Mouse (Mus musculus): ENCODE data around the gene Scrn3.

The Scrn3 gene

DNA sequence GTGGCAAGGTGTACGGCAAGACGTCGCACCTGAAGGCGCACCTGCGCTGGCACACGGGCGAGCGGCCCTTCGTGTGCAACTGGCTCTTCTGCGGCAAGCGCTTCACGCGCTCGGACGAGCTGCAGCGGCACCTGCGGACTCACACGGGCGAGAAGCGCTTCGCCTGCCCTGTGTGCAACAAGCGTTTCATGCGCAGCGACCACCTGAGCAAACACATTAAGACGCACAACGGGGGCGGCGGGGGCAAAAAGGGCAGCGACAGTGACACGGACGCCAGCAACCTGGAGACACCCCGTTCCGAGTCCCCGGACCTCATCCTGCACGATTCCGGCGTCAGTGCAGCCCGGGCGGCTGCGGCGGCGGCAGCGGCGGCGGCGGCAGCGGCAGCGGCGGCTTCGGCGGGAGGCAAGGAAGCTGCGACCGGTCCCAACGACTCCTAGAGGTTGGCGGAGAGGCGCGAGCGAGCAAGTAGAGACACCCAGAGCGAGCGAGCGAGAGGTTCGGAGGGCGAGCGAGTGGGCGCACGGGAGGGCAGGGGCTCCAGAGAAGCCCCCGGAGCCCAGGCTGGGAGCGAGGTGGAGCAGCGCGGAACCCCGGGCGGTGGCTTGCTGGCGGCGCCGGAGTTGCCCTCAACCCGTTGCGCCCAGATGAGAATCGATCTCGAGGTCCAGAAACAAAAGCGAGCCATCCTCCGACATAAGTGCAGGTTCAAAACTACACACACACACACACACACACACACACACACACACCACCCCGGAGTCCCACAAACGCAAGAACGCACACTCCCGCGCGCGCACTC, 38.1 kb upstream of the Scrn3 start:
- DNase-seq (ENCODE audit: low spot score in 2 of 2) = peak in 1 of 2 experiments; percentile 18

DNA sequence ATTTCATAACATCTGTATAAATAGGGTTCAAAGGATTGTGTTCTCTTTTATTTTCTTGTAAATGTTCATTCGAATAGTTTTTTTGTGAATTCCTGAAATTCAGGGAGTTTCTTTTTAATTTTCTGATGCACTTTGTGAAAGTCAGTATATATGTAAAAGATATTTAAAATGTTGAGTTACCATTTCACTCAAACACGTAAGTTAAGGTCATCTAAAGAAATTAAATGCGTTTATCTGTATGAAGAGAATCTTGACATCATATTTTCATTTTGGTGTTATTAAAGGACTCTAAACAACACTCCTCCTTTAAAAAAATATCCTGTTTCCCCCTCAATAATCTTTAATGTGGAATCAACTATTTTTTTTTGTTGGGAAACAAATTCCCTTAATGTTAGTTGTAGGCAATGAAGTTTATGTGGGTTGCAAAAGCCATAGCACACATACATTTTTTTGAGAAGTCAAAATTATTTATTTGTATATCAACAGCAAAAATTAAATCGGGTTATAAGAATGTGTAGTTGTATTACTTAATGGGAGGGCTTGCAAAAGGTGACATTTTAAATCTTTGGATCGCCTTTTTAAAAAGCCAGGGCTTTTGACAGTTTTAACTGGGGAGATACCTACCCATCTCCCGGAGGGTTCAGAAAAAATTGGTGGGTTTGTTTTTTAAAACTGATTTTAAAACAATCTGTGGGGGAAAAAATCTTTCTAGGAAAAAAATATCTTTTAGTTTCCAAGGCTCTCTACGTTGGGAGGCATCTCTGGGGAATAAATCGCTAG, 37.0 kb upstream of the Scrn3 start:
- no peak for DNase-seq (ENCODE audit: low spot score in 2 of 2)

DNA sequence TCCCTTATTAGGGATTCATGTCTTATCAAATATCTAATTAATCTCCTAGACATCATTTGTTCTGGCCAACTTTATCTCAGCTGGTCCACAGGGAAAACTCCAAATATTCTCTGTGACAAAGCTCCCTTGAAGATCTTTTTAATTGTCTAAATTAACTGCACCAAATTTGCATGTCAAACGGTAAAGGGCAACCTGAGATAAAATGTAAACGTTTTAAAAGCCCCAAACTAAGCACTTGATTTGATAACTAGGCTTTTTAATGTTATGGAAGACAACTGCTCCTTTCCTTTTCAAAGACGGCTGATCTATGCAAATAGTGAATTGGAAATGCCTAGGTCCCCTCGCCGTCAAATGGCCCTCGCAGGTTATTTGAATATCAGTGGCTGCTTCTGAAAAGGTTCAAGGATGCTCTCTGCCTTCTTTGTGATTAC, 36.2 kb upstream of the Scrn3 start:
- no peak for DNase-seq (ENCODE audit: low spot score in 2 of 2)

DNA sequence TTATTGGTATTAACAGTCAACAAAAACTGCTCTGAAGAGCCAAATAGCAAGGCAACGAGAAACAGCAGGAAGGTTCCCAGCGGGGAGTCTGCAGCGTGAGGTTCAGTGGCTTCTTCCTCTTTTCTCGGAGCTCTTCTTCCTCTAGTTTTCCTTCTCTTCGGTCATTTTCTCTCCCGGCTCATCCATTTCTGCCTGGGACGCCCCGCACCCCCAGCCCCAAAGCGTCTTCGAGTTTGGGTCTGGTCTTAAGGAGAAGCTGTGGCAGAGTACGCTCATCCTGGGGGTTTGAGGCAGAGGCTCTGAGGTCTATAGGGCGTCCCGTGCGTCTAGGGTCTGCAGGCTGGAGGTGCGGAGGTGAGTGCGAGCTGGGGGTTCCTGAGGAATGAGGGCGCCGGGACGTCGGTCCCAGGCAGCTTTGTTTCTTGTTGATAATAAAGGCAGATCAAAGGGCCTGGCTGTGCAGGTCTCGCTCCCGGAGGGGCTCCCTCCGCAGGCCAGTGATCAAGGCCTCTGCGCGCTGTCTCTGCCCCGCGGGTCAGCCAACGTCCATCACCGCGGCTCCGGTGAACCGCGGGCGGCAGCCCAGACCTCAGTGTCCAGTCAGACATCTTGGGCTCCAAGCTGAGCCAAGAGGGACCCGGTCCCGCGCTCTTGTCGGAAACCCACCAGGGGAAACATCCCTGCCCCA, 35.2 kb upstream of the Scrn3 start:
- peak in 1 of 2 experiments; percentile 4 for DNase-seq (ENCODE audit: low spot score in 2 of 2)

DNA sequence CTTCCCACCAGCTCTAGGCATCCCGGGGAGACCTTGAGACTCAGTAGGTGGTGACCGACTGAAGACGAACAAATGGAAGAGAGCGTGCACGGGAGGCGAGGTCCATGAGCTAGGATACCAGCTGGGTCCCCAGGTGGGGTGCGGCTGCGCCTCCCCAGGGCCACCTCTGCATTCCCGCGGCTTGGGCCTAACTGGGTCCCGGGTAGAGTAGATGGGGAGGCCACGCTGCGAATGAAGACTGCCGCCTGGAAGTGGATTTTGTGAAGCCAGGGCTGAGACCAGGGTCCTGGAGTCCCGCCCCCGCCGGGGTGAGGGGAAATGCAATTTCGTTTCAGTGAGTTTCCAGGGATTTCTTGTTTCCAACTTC, 34.7 kb upstream of the Scrn3 start:
- DNase-seq (ENCODE audit: low spot score in 2 of 2) = no peak

DNA sequence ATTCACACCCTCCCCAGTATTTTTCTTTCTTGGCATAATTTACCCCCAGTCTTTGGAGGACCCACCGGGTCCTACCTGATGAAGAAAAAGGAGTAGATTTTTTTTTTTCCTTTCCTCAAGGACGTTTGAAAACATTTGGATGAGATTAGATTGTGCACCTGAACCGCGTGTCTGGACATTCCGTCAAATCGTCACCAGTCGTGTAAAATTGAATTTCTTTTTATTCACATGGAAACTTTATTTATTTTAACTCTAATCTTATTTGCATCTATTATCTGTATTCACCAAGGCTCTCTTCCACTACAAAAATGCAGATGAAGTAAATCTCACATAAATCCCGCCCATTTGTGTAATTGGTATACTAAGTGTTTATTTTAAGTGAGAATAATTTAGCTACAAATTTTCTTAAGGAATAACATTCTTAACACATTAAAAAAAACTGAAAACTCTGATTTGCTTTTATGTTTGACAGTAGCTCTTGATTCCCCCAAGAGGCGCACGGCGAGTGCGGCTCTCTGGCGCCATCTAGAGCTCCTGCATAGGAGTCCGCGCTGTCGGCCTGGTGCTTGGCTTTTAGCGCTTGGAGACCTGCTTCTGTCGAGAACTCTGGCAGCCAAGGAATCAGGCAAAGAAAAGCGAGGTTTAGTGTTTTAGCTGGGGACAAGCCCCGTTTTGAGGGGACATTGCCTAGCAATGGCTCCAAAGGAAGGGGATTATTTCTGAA, 34.1 kb upstream of the Scrn3 start:
- DNase-seq (ENCODE audit: low spot score in 2 of 2) = peak; percentile 47 to 76

DNA sequence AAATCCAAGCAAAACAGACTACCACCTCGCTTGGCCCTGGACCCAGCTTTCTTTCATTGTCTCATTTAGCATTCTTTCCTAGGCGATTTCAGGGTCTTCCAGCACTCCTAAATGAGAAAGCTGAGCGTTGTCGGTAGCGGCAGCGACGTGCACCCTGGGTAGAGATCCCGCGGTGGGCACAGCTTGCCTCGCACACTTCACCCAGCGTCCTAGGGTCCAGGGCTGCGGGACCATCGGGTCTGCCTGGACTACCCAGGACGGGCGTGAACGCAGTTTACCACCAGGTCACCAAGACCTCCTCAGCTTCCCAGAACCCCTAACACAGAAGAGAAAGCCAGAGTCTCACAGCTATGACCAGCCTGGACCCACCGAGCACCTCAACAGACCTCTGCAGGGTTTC, 33.5 kb upstream of the Scrn3 start:
- no peak for DNase-seq (ENCODE audit: low spot score in 2 of 2)

DNA sequence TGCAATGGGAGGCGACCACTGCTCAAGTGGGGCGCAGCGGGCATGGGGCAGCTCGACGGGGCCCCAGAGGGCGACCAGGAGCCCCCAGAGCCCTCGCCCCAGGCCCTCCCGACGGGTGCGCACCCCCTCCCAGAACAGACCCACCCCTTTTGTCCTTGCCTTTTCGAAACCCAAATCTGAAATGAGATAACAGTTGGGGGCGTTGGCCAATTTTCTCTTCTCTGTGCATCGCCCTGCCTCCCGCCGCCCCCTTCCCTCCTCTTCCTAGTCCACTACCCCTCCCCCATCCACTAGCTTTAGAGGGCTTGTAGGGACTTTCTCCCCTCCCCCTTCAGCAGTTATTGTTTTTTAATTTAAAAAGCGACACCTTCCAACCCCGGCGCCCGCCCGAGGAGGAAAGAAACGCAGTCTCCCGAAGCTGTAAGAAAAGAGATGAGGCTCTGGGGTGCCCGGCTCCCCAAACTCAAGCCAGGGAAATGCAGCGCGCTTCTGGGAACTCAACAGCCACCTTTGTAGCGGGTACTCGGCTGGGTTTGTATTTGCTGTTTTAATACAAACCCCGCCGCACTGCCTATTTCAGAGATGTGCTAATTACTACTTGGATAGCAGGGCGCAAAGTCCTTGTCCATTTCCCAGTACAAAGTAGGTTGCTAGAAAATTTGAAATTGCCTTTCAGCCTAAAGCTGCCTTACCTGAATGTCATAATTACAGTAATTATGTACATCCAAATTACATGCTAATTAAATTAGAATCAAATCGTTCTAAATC, 32.9 kb upstream of the Scrn3 start:
- no peak for DNase-seq (ENCODE audit: low spot score in 2 of 2)

DNA sequence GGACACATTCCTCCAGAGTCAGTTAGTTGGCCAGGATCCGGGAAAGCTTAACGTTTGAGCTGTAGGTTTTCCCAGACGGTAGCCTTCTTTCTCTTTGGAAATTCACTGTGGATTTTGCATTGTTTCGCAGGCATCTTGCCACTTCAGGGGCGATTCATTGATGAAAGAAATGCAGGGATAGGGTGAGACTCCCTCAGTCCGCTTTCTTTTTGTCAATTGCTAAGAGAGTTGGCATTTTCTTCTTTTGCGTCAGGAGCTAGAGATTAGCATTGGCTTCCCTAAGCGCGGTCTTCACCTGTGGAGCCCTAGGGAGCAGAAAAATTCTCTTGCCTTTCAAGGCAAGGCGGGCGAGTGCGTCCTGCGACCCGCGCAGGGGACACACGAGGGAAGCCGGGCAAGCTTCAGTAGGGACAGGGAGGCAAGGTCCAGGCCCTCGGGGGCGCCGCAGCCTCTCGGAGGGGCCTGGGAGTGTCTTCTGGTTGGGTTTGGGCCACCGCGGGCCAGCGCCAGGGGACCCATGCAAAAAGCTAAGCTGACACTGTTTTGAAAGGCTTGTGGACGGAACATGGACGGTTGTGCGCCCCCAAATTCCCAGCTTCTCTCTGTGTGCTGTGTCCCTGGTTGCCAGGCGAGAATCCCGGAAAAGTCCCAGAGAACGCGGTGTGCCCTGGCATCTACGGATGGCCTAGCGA, 31.9 kb upstream of the Scrn3 start:
- DNase-seq (ENCODE audit: low spot score in 2 of 2) = no peak

DNA sequence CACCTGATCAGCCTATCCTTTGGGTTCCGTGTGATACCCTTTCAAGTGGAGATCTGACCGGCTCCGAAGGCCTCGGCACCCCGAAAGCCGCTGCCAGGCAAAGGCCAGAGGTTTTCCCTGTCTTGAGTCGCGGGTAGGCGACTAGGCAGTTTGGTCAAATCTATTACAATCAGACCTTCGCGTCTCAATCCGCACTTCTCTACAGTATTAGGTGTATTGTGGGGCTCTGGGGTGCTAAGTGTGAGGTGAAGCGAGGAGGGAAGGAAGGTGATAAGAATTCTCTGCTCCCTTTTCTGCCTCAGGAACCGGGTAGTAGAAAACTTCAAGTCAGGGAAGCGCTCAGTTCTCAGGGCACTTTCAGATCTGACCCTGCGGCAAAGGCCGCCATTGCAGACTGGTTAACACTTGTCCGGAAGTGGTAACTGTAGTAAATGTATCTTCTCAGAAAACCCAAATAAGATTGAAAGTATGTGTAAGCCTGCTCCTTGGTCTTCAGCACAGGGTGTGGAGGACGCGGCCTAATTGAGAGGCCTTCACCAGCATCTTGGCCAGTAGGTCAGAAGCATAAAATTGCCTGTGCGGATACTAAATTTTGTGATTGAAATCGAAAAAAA, 31.2 kb upstream of the Scrn3 start:
- no peak for DNase-seq (ENCODE audit: low spot score in 2 of 2)

DNA sequence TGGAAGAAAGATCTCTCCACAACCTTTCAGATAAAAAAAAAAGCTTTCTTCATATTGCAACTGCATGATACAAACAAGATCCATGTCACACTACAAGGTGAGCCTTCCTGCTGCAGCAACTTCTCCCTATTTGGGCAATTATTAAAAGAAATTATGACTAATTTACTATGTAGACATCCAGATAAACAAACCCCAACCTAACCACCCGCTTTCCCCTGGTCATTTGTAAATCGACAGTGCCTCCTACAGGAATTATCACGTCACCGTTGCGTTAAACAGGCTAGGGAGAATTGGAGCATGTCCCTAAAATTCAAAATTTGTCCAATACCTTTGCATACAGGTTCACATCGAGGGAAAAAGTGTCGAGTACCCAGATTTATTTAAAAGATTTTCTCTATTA, 30.7 kb upstream of the Scrn3 start:
- no peak for DNase-seq (ENCODE audit: low spot score in 2 of 2)

DNA sequence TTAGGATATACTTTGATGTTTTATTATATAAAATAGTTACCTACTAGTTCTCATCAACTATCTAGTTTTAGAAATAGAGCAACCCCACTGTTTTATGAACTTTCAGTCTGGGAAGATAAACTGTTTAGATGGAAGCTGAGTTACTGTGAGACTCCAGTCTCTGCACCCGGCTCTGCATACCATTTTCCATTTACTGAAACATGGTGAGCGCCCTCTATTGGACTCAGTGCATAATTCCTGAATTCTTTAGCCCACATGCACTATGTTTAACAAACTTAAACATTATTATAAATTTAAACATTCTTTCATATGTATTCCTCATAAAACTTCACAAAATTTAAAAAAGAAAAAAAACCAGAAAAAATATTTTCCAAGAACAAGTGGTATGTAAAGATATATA, 26.8 kb upstream of the Scrn3 start:
- DNase-seq (ENCODE audit: low spot score in 2 of 2) = no peak

DNA sequence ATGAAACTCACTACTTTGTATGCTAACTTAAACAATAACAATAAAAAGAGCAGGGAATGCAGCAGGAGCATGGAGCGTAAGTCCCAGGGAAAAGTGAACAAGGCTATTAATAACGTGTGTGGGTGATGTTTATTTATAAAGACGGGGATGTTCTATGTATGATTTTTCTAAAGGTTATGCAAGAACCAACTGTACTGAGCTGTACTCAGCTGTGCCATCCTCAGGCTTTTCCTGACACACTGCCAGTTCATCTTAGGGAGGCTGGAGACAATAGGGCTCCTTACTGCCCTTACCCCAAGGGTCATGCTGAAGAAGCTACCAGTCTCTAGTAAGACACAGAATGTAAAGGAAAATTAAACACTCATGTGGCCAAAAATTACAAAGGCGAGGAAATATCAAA, 21.3 kb upstream of the Scrn3 start:
- DNase-seq (ENCODE audit: low spot score in 2 of 2) = no peak

DNA sequence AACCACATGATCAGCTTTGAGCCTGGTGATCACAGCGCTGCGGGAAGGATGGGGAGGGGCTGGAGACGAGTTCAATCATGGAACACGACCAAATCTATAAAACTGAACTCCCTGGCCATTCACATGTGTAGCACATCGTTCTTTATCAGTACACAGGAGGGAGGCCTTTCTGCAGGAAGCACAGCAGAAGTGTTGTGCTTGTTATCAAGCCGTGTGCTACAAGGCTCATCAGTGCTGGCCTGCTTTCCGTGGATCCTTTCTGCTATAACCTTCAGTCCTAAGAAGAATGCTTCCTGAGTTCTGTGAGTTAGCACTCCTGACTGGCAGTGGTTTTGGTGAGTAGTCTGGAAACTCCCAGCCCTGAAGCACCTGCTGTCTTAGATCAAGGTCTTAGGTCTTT, 17.4 kb upstream of the Scrn3 start:
- DNase-seq (ENCODE audit: low spot score in 2 of 2) = no peak

DNA sequence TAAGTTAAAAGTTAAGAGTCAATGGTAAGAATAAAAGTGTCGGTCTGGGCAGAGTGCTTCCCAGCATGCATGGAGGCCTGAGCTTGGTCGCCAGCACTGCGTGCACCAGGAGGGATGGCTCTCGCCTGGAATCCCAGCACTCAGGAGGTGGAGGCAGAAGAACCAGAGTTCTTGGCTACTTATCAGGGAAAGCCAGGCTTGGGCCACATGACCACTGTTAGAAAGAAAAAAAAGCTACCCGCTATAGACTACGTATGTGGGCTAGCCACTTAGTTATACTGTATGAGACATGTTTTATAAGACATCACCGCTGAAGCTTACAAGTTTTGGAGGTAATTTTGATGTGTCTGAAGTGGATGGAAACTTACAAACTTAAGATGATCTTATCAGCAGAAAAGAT, 14.2 kb upstream of the Scrn3 start:
- no peak for DNase-seq (ENCODE audit: low spot score in 2 of 2)

DNA sequence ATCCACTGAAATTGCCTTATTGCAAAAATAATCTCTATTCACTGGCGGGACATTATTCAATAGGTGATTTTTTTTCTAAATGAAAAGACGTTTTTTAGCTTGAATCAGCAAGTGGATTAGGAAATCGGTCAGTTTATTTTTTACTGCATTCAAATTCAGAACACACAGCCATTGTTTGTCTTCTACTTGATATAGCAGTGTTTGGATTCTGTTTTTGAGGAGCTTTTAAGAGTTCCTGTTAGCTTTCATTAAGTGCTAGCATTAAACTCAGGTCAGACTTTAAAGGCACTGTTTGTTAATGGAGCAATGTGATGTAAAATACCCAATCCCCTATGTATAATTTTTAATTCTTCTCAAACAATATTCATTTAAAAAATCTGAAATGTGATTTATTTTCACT, 13.6 kb upstream of the Scrn3 start:
- DNase-seq (ENCODE audit: low spot score in 2 of 2) = no peak

DNA sequence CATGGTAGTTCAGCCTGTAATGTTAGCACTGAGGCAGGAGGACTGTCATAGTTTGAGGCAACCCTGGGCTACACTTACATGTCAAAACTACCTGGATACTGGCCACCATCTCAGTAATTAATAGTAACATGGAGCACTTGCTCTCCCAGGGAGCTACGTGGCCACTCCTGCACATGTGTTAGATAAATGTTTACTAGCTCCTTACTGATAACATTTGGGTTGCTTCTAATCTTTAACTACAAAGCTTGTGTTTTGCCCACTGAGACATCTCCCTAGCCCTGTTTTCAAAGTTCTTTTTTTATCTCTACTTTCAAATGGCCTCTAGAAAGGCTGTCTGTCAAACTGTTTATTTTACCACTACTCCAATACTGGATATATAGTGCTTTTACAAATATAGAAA, 10.4 kb upstream of the Scrn3 start:
- DNase-seq (ENCODE audit: low spot score in 2 of 2) = no peak

DNA sequence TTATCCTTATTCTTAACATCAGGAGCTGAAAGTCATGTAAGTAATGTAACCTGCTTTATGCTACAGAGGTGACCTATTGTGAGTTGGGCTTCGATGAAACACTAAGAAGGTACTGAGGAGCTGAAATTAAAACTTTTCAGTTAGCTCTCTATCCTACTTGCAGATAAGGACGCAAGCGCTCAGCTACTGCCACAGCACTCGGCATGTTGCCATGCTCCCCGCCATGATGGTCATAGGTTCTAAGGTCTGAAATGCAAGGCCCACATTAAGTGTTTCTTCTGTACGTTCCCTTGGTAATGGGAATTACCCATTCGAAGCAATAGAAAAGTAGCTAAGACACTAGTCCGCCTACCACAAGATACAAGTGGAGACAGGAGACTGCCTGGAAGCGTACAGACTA, 9.7 kb upstream of the Scrn3 start:
- DNase-seq (ENCODE audit: low spot score in 2 of 2) = no peak

DNA sequence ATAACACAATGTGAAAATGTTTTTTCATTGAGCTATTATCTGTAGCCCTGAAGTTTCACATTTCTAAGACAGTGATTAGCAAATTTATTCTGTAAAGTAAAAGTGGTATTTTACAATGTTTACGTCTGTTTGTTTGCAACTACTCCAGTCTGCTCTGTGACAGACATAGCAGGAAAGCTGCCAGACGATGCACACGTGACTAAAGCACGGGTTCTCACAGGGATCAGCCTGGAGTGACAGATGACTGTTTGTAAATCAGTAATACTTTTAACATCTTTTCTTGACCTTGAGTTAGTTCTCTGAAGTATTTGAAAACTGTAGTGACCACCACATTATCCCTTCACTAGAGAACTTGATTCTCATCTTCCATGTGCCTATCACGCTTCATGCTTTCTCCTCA, 7.9 kb upstream of the Scrn3 start:
- no peak for DNase-seq (ENCODE audit: low spot score in 2 of 2)

DNA sequence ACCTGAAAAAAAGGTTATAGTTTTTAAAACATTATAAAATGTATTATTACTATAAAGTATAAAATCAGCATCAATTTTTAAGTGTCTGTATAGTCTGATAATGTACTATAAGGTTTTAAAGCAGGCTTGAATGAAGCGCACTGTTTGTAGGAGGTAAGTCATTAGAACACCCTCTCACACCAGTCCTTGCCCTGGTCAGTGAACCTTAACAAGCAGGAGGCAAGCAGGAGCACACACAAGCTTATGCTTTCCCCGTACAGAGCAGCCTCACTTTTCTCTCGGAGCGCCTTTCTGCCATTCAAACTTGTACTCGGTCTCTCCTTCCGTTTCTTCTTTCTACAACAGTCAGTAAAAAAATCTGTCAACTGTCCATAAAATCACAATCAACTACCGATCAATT, 6.4 kb upstream of the Scrn3 start:
- DNase-seq (ENCODE audit: low spot score in 2 of 2) = no peak
